Mouse (Mus musculus): ENCODE data around the gene Ccnf.

Ccnf gene

DNA sequence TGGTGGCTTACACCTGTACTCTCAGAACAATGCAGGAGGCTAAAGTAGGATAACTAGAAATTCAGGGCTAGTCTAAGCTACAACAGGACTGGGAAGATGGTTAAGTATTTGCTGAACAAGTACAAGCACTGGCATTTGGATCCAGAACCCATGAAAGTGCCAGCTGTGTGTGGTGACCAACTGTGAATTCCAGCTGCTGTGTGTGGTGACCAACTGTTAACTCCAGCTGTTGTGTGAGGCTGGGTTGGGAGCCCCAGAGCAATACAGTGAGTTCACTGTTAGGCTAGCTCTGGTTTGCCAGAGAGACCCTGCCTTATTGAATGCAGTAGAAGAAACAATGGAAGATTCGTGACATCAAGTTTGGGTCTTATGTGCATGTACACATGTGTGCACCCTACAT is 14.8 kb downstream of the Ccnf start:
- in situ Hi-C loops (cut with MboI; ENCODE audit: low pct_unique_long_range_greater_than_20kb in 1 of 2, low sequenced_read_pairs in 2 of 2, unreplicated experiment in 1 of 2) = no loop called here

- in situ Hi-C loops (cut with MboI; ENCODE audit: low pct_unique_long_range_greater_than_20kb in 1 of 2, low sequenced_read_pairs in 2 of 2, unreplicated experiment in 1 of 2) = no loop called here
These were observed 23.3 kb downstream of the Ccnf start for GRCm38 (mm10) chr17:24227941-24228340.

- in situ Hi-C loops (cut with MboI; ENCODE audit: low pct_unique_long_range_greater_than_20kb in 1 of 2, low sequenced_read_pairs in 2 of 2, unreplicated experiment in 1 of 2) = no loop called here
These were observed 24.6 kb downstream of the Ccnf start for GRCm38 (mm10) chr17:24226721-24227120.

DNA sequence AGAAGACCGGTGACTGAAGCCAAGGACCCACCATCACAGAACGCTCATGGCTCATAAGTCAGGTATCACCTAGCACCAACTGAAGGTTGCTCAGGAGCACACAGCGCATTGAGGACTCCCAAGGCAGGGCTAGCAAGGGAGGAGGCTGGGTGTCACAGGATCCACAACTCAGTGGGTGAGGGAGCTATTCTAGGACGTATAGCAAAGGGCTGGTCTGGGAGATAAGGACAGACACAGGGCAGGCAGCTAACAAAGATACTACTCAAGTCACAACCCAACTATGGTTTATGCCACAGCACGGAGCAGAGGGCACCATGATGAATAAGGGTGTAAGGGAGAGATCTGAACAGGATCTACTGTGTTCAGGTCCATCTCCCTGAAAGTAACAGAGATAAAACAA is 25.4 kb downstream of the Ccnf start:
- in situ Hi-C loops (cut with MboI; ENCODE audit: low pct_unique_long_range_greater_than_20kb in 1 of 2, low sequenced_read_pairs in 2 of 2, unreplicated experiment in 1 of 2) = no loop called here

GRCm38 (mm10) chr17:24224741-24225140 is 26.5 kb downstream of the Ccnf start:
- in situ Hi-C loops (cut with MboI; ENCODE audit: low pct_unique_long_range_greater_than_20kb in 1 of 2, low sequenced_read_pairs in 2 of 2, unreplicated experiment in 1 of 2) = no loop called here

DNA sequence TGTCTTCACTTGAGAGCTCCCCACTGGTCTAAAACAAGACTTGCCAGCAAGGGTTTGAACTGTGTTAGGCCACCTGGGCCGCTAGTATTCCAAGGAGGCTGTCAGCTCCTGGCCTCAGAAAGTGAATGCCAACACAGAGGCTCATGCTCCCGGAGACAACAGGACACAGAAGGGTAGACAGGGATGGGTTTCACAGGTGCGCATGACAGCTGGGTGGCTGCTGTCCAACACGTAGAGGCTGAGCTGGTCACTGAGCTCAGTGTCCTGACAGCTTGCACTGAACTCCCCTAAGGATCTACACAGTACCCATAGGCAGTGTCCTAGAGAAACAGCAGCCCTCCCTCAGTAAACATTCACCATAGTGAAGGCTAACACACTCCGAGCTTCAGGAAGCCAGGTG is 27.8 kb downstream of the Ccnf start:
- in situ Hi-C loops (cut with MboI; ENCODE audit: low pct_unique_long_range_greater_than_20kb in 1 of 2, low sequenced_read_pairs in 2 of 2, unreplicated experiment in 1 of 2) = no loop called here

DNA sequence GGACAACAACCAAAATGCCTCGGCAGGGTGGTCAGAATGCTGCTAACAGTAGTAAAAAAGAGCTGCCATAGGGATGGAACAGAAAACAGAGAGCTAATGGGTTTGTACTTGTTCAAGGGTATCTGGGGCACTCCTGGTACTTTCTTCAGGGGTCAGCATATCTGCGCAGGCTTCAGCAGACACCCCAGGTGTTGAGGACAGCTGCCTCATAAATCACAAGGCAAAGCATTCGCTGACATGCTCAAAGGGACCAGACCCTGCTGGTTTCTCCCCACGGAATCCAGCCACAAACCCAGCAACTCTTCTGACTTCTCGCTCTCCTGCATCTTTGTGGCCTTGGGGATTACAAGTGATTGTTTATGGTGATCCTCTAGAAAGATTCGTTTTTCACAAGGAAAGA is 28.6 kb downstream of the Ccnf start:
- in situ Hi-C loops (cut with MboI; ENCODE audit: low pct_unique_long_range_greater_than_20kb in 1 of 2, low sequenced_read_pairs in 2 of 2, unreplicated experiment in 1 of 2) = no loop called here

GRCm38 (mm10) chr17:24220435-24221411 is 30.6 kb downstream of the Ccnf start, which contains the start of gene Tedc2:
Tedc2 (minus strand) TSS chr17:24220851.
- in situ Hi-C loops (cut with MboI; ENCODE audit: low pct_unique_long_range_greater_than_20kb in 1 of 2, low sequenced_read_pairs in 2 of 2, unreplicated experiment in 1 of 2) = no loop called here

DNA sequence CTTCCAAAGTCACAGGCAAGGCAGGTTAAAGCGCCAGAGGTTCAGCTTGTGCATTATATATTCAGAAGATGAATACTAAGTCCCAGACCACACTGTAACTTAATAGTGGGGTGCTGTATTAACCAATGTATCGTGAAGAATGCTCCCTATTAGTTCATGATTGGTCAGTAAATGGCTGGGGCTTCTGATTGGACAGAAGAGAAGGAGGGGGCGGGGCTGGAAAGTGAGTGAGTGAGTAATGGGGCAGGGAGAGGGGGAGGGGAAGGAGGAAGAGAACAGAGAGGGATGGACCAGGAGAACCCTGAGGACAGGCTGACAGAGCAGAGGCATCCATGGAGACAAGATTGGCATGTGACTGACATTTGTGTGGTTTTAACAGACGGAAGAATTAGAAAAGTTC is 34.4 kb downstream of the Ccnf start:
- in situ Hi-C loops (cut with MboI; ENCODE audit: low pct_unique_long_range_greater_than_20kb in 1 of 2, low sequenced_read_pairs in 2 of 2, unreplicated experiment in 1 of 2) = no loop called here

DNA sequence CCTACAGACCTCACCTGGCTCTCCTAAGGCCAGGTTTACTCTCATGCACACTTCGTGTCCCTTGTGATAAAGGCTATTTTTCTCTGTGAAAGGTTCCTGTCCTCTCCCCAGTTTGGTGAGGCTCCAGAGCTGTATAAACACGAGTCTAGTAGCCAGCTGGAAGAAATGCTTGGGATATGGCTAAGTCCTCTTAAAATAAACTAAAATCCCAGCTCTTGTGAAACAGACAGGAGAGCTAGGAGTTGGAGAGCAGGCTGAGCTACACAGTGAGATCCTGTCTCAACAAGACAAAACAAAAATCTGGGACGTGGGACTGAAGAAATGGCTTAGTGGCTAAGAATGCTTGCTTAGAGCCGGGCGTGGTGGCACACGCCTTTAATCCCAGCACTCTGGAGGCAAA is 38.1 kb downstream of the Ccnf start:
- in situ Hi-C loops (cut with MboI; ENCODE audit: low pct_unique_long_range_greater_than_20kb in 1 of 2, low sequenced_read_pairs in 2 of 2, unreplicated experiment in 1 of 2) = no loop called here

- in situ Hi-C loops (cut with MboI; ENCODE audit: low pct_unique_long_range_greater_than_20kb in 1 of 2, low sequenced_read_pairs in 2 of 2, unreplicated experiment in 1 of 2) = no loop called here
These were observed 38.8 kb downstream of the Ccnf start for GRCm38 (mm10) chr17:24212441-24213018.

DNA sequence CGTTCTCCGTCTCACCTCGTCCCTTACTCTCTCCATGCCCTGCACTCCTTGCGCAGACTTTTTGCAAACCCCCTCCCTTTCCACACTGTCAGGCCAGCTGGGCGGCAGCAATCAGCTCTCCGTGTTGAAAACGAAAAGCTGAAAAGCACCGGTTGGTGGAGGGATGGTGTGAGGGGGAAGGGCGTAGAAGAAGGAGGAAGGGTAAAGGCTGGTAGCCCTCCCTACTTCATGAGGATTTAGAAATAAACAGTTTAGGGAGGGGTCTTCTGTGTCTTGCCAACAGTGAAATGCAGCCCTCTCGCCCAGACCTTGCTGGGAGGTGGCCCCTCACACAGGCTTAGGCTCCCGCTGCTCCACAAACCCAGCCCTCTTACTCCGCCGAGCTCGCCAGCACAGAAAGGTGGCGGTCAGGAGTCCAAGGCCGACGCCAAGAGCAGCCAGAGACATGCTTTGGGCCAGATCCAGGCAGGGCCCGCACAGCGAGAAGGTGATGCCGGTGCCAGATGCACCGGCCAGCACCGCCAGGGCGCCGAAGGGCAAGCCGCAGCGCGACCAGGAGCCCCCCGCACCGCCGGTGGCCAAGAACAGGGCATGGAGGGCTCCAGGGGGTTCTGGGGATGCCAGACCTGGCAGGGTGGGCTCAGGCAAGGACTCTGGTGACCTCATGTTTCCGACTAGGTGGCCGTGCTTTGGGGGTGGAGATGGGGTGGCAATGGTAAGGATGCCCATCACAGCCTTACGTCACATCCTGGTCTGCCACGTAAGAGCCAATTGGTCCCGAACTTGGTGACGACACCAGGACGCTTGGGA is 39.4 kb downstream of the Ccnf start:
- in situ Hi-C loops (cut with MboI; ENCODE audit: low pct_unique_long_range_greater_than_20kb in 1 of 2, low sequenced_read_pairs in 2 of 2, unreplicated experiment in 1 of 2) = no loop called here

DNA sequence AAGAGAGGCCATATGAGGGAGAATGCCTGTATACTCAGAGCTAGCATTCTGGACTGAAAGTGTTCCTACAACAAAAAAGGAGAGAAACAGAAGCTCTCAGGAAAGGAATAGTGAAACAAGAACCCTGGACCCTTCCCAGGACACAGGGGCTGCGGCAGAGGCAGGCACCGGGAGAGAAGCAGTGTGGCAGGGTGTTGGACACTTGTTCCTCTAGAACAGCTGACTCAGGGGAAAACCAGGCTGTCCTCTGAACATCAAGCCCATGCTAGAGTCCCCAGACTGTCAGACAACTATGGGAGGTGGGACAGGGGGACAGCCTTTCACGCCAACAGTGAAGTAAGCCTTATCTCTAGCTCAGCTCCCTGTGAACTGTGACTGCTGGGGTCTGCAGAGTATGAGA is 40.7 kb downstream of the Ccnf start:
- in situ Hi-C loops (cut with MboI; ENCODE audit: low pct_unique_long_range_greater_than_20kb in 1 of 2, low sequenced_read_pairs in 2 of 2, unreplicated experiment in 1 of 2) = no loop called here

DNA sequence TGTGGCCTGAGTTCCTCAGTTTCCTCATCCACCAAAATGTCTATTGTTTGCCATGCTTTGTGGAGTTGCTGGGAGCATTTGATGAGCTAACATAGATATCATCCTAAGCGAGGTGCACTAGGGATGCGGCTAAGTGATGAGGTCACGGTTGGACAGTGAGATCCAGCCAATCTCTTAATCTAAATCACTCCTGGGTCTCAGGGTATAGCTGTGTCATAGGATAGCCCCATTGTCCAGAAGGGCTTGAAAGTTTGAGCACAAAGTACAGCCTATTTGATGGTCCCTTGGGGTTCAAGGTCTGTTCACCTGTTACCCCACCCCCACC is 41.4 kb downstream of the Ccnf start:
- in situ Hi-C loops (cut with MboI; ENCODE audit: low pct_unique_long_range_greater_than_20kb in 1 of 2, low sequenced_read_pairs in 2 of 2, unreplicated experiment in 1 of 2) = no loop called here

DNA sequence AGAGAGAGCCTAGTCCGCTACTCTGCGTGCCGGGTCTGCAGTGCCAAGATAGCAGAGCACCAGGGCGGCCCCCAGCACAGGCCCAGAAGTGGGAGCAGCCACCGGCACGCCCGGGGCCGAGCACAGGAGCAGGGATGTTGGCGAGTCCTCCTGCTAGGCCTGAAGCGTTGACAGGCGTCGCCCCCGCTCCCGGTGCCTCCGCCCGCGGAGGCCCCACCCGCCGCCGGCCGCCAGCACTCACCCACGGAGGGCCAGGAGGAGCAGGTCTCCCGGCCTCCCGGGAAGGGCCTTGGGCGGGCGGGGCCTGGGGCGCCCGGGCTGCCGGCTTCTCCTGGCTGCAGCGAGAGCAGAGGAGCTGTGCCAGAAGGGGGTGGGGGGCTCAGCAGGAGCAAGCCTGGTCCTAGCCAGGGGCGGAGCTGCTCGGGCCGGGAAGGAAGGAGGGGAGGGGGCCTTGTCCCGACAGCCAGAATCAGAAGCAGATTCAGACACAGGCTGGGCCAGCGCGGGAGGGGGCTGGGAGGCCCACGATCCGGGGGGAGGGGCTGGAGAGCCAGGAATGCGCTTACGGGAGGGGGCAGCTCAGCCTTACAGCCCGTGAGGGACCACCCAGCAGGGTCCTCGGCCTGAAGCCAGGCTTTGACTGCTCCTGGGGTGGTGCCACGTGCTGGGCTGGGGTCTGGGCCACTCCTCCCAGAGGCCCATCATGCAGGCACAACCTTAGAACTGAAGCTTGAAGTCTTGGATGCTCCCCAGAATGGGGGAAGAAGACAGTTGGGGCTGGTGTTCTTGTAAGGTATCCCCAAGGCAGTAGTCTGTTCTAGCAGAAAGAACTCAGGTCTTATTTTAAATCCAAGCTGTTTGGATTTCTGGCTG is 42.0 kb downstream of the Ccnf start, which contains the start of gene Ntn3:
Gene Ntn3, minus strand, starts transcription at position 489 of the 873 bp plus-strand sequence.
- in situ Hi-C loops (cut with MboI; ENCODE audit: low pct_unique_long_range_greater_than_20kb in 1 of 2, low sequenced_read_pairs in 2 of 2, unreplicated experiment in 1 of 2) = no loop called here

DNA sequence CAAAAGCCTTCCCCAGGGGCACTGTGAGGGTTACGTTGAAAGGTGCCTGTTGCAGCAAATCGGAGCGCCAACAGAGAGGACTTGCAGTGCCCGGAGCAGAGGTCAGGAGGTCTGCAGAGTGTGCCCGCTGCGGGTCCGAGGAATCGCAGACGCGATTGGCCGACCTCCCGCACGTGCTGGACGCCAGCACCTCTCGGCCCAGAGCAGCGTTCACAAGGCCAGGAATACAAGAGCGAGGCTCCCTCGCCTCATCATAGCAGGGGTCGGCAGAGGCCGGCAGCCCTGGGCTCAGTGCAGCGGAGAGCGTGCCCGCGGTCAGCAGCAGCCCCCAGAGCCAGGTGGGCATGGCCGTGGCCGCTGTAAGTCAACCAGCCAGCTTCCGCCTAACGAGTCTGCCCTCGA is 42.6 kb downstream of the Ccnf start:
- in situ Hi-C loops (cut with MboI; ENCODE audit: low pct_unique_long_range_greater_than_20kb in 1 of 2, low sequenced_read_pairs in 2 of 2, unreplicated experiment in 1 of 2) = no loop called here

DNA sequence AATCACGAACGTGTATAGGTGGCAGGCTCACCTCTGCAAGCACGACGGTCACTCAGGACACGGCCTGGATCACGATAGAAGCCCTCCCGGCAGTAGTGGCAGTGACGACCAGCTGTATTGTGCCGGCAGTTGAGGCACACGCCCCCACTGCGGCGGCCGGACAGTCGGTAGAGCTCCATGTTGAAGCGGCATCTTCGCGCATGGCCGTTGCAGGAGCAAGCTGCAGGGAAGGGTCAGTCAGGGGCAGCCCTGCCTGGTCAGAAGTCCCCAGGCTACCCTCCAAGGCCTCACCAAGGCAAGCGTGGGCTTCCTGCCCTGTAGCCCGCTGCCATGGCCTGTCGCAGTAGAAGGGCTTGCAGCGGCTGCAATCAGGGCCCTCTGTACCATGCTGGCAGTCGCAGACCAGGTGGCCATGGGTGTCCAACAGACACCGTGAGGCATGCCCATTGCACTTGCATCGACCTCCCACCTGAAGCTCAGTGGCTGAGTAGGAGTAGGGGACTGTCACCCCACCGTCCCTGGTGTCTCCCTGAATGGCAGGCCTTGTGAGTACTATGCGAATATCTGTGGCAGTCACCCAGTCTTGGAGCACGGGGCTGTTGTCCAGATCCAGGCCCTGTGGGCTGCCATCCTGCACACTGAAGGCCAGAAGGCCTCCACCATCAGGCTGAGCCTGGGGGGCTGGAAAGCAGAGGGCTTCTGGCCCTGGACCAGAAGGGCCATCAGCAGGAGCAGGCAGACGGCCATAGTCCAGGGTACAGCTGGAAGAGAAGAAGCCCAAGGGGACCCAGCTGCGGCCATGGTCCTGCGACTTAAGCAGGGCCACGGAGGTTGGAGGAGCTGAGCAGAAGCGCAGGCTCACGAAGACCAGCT is 43.3 kb downstream of the Ccnf start:
- in situ Hi-C loops (cut with MboI; ENCODE audit: low pct_unique_long_range_greater_than_20kb in 1 of 2, low sequenced_read_pairs in 2 of 2, unreplicated experiment in 1 of 2) = no loop called here

All from mouse embryonic stem cell (cell line).